Mouse (Mus musculus): ENCODE results near the gene Spata45. TPM values are rescaled to one million over a fixed set of nuclear protein-coding genes. Genes with fewer than 3 reads are reported as not detected.

Spata45 gene
- total and polyA plus RNA-seq, 3 experiments = 0.76 TPM; not detected in 2

- DNase-seq (ENCODE audit: extremely low read depth) = peak; percentile 84
- in situ Hi-C loops (cut with MboI; ENCODE audit: low pct_ligation_motif_present, low pct_unique_long_range_greater_than_20kb, low sequenced_read_pairs) = loop anchor here (5.0 kb wide), 1 partner anchor 145 kb away; no protein-coding TSS in a partner anchor
- no peak for TF ChIP-seq MAZ (IDR thresholded peaks at IDR 0.05; ENCODE audit: low read depth, low read length)
- no peak for TF ChIP-seq HCFC1 (IDR thresholded peaks at IDR 0.05; ENCODE audit: low read depth, low read length)
- TF ChIP-seq SMC3 (IDR thresholded peaks at IDR 0.05; ENCODE audit: low read depth, low read length) = no peak
- no peak for TF ChIP-seq ZKSCAN1 (IDR thresholded peaks at IDR 0.05; ENCODE audit: borderline replicate concordance, low read depth, low read length)
- peak; percentile 64; the same call in 1 of the 2 replicates for TF ChIP-seq TCF12 (IDR thresholded peaks at IDR 0.05; ENCODE audit: low read depth, low read length)
- TF ChIP-seq CHD1 (IDR thresholded peaks at IDR 0.05; ENCODE audit: low read depth, low read length) = no peak
- TF ChIP-seq ZC3H11A (IDR thresholded peaks at IDR 0.05; ENCODE audit: low read depth, low read length) = no peak
- TF ChIP-seq JUN (IDR thresholded peaks at IDR 0.05; ENCODE audit: insufficient read depth, low read depth, low read length) = no peak
- no peak for TF ChIP-seq JUND (conservative IDR thresholded peaks at IDR 0.05; ENCODE audit: low read depth, low read length)
- no peak for TF ChIP-seq PAX5 (IDR thresholded peaks at IDR 0.05; ENCODE audit: low read length)
- TF ChIP-seq KAT2A (IDR thresholded peaks at IDR 0.05; ENCODE audit: insufficient replicate concordance, low read length) = no peak
- TF ChIP-seq EP300 (IDR thresholded peaks at IDR 0.05; ENCODE audit: low read length) = peak; percentile 89
- TF ChIP-seq RAD21 (IDR thresholded peaks at IDR 0.05; ENCODE audit: low read depth, low read length) = no peak
- TF ChIP-seq ZNF384 (IDR thresholded peaks at IDR 0.05; ENCODE audit: low read depth, low read length) = no peak
- peak; percentile 79 for TF ChIP-seq MYC (IDR thresholded peaks at IDR 0.05; ENCODE audit: low read depth, low read length)
- TF ChIP-seq MXI1 (IDR thresholded peaks at IDR 0.05; ENCODE audit: low read depth, low read length) = no peak
- no peak for TF ChIP-seq NRF1 (IDR thresholded peaks at IDR 0.05; ENCODE audit: low read depth, low read length)
- 0 out of 2 replicates have a peak, but pooled peaks have one; percentile 22 for TF ChIP-seq UBTF (IDR thresholded peaks at IDR 0.05; ENCODE audit: low read depth, low read length)
- peak; percentile 94 for TF ChIP-seq ETS1 (conservative IDR thresholded peaks at IDR 0.05; ENCODE audit: low read depth, low read length)
- no peak for TF ChIP-seq RCOR1 (conservative IDR thresholded peaks at IDR 0.05; ENCODE audit: low read depth, low read length)
- no peak for TF ChIP-seq ELF1 (IDR thresholded peaks at IDR 0.05; ENCODE audit: low read depth, low read length)
- no peak for TF ChIP-seq CHD2 (IDR thresholded peaks at IDR 0.05; ENCODE audit: low read length)
- TF ChIP-seq USF1 (IDR thresholded peaks at IDR 0.05; ENCODE audit: low read depth, low read length) = no peak
- TF ChIP-seq NELFE (IDR thresholded peaks at IDR 0.05; ENCODE audit: low read depth, low read length) = no peak
- no peak for TF ChIP-seq E2F4 (IDR thresholded peaks at IDR 0.05; ENCODE audit: insufficient replicate concordance, low read depth, low read length)
- TF ChIP-seq MAFK (IDR thresholded peaks at IDR 0.05; ENCODE audit: insufficient replicate concordance, low read length) = no peak
- peak; percentile 95 for TF ChIP-seq BHLHE40 (IDR thresholded peaks at IDR 0.05; ENCODE audit: low read depth, low read length)
- peak; percentile 74 for TF ChIP-seq IRF4 (IDR thresholded peaks at IDR 0.05; ENCODE audit: low read depth, low read length)
- TF ChIP-seq USF2 (conservative IDR thresholded peaks at IDR 0.05; ENCODE audit: low read depth, low read length) = no peak
- TF ChIP-seq SIN3A (IDR thresholded peaks at IDR 0.05; ENCODE audit: low read length) = no peak; the same call in 1 of the 2 replicates
- no peak for TF ChIP-seq TBP (conservative IDR thresholded peaks at IDR 0.05; ENCODE audit: low read depth, low read length)
- no peak for TF ChIP-seq ZMIZ1 (IDR thresholded peaks at IDR 0.05; ENCODE audit: low read depth, low read length)
- peak; percentile 34 for TF ChIP-seq MAX (IDR thresholded peaks at IDR 0.05; ENCODE audit: low read length)
- 0 out of 2 replicates have a peak, but pooled peaks have one; percentile 10 for TF ChIP-seq MEF2A (IDR thresholded peaks at IDR 0.05; ENCODE audit: borderline replicate concordance, low read depth, low read length)
- TF ChIP-seq CTCF (conservative IDR thresholded peaks at IDR 0.05 in 1 of 2, IDR thresholded peaks at IDR 0.05 in 1 of 2; ENCODE audit: low read depth in 2 of 2, low read length in 2 of 2) = no peak
- H3K4me3 ChIP-seq (replicated peaks in 1 of 3; ENCODE audit: low read depth in 2 of 3, low read length in 2 of 3, poor library complexity in 1 of 3) = no peak overlapping the region
- H3K9me3 ChIP-seq (replicated peaks; ENCODE audit: low read length) = no peaks in the 10 kb centered on the region
- H3K36me3 ChIP-seq (replicated peaks in 1 of 2; ENCODE audit: control insufficient read depth in 1 of 2, insufficient read depth in 1 of 2, low read length in 1 of 2) = peaks cover 14 to 23% of the 10 kb centered on the region in 2 experiments
- peak overlapping the region; percentile 37; the same call in 1 of the 2 replicates for H3K9ac ChIP-seq (ENCODE audit: insufficient read depth, low read depth)
- H3K27ac ChIP-seq (ENCODE audit: insufficient read depth, low read depth) = peak overlapping the region; percentile 91
- no peaks in the 10 kb centered on the region for H3K79me2 ChIP-seq (replicated peaks; ENCODE audit: control insufficient read depth, extremely low read depth, insufficient read depth, poor library complexity, severe bottlenecking)
- H3K27me3 ChIP-seq (replicated peaks) = no peaks in the 10 kb centered on the region
- H3K4me2 ChIP-seq (ENCODE audit: insufficient read depth, low read depth, poor library complexity, severe bottlenecking) = peak overlapping the region; percentile 84
- dilution Hi-C loops (cut with MboI; ENCODE audit: extremely low pct_ligation_motif_present, extremely low pct_unique_long_range_greater_than_20kb, low sequenced_read_pairs) = no loop called here
- H3K4me1 ChIP-seq (ENCODE audit: control insufficient read depth in 1 of 2, insufficient read depth in 2 of 2) = peaks cover 32 to 76% of the 10 kb centered on the region in 2 experiments
Observed at GRCm38 (mm10) chr1:191086960-191087359, 50.5 kb downstream of the Spata45 start.
